Mouse (Mus musculus): ENCODE measurements at regions not wholly inside any gene's neighbourhood (a gene's known extent, or its start where the extent isn't known, plus 50 kb on each side); places are given as distances from the start of the nearest gene placed in this dataset.

- Histone ChIP-seq H3K36me3 (ENCODE audit: control insufficient read depth, insufficient read depth, low read length) (no peaks in the 10 kb centered on the region), H3K27me3 (ENCODE audit: control insufficient read depth, insufficient read depth, low read length) (no peaks in the 10 kb centered on the region), H3K4me1 (replicated peaks; ENCODE audit: control insufficient read depth, insufficient read depth, low read length) (peaks cover 19% of the 10 kb centered on the region), H3K27ac (ENCODE audit: control insufficient read depth, insufficient read depth, low read length) (no peak overlapping the region), H3K4me3 (ENCODE audit: control insufficient read depth, insufficient read depth, low read length) (peak overlapping the region; percentile 2; the same call in 1 of the 2 replicates)
- 19% methylated on average over 18 of the region's 18 CpGs for WGBS
- TF ChIP-seq POLR2A (IDR thresholded peaks at IDR 0.05; ENCODE audit: control insufficient read depth, extremely low read depth, insufficient read depth, low read length, poor library complexity), result no peak
- no peak for TF ChIP-seq CTCF (IDR thresholded peaks at IDR 0.05; ENCODE audit: borderline replicate concordance, control insufficient read depth, extremely low read depth, insufficient read depth, low read length, poor library complexity)
- peak; percentile 51 for DNase-seq
Measured at GRCm38 (mm10) chr17:27325002-27325460, 120.8 kb upstream of the Lemd2 start.

- peaks cover 22% of the 10 kb centered on the region for H3K4me1 ChIP-seq (replicated peaks; ENCODE audit: control insufficient read depth, insufficient read depth, low read length)
- WGBS, result 18% methylated on average over 2 of the region's 2 CpGs
- H3K4me3 ChIP-seq (ENCODE audit: control insufficient read depth, insufficient read depth, low read length), result no peak overlapping the region
- no peak for DNase-seq
- TF ChIP-seq POLR2A (IDR thresholded peaks at IDR 0.05; ENCODE audit: control insufficient read depth, extremely low read depth, insufficient read depth, low read length, poor library complexity) (no peak), CTCF (IDR thresholded peaks at IDR 0.05; ENCODE audit: borderline replicate concordance, control insufficient read depth, extremely low read depth, insufficient read depth, low read length, poor library complexity) (no peak)
- no peaks in the 10 kb centered on the region for H3K27me3 ChIP-seq (ENCODE audit: control insufficient read depth, insufficient read depth, low read length)
- no peaks in the 10 kb centered on the region for H3K36me3 ChIP-seq (ENCODE audit: control insufficient read depth, insufficient read depth, low read length)
- H3K27ac ChIP-seq (ENCODE audit: control insufficient read depth, insufficient read depth, low read length), result no peak overlapping the region
Measured at GRCm38 (mm10) chr17:27323513-27323912, 119.2 kb upstream of the Lemd2 start.

GRCm38 (mm10) chr17:27322891-27323509 lies 118.7 kb upstream of the Lemd2 start:
- Histone ChIP-seq H3K27ac (ENCODE audit: control insufficient read depth, insufficient read depth, low read length) (no peak overlapping the region), H3K27me3 (ENCODE audit: control insufficient read depth, insufficient read depth, low read length) (no peaks in the 10 kb centered on the region), H3K36me3 (ENCODE audit: control insufficient read depth, insufficient read depth, low read length) (no peaks in the 10 kb centered on the region), H3K4me3 (ENCODE audit: control insufficient read depth, insufficient read depth, low read length) (no peak overlapping the region), H3K4me1 (replicated peaks; ENCODE audit: control insufficient read depth, insufficient read depth, low read length) (peaks cover 22% of the 10 kb centered on the region)
- WGBS, result 1% methylated on average over 6 of the region's 6 CpGs
- no peak for TF ChIP-seq CTCF (IDR thresholded peaks at IDR 0.05; ENCODE audit: borderline replicate concordance, control insufficient read depth, extremely low read depth, insufficient read depth, low read length, poor library complexity)
- no peak for TF ChIP-seq POLR2A (IDR thresholded peaks at IDR 0.05; ENCODE audit: control insufficient read depth, extremely low read depth, insufficient read depth, low read length, poor library complexity)
- peak; percentile 33 for DNase-seq

- no peak overlapping the region for H3K4me3 ChIP-seq (ENCODE audit: control insufficient read depth, insufficient read depth, low read length)
Measured at GRCm38 (mm10) chr17:27318969-27319695, 114.9 kb upstream of the Lemd2 start.

GRCm38 (mm10) chr17:27317576-27318277 lies 113.5 kb upstream of the Lemd2 start:
- DNase-seq, result no peak
- Histone ChIP-seq H3K27ac (ENCODE audit: control insufficient read depth, insufficient read depth, low read length) (no peak overlapping the region), H3K4me3 (ENCODE audit: control insufficient read depth, insufficient read depth, low read length) (no peak overlapping the region), H3K4me1 (replicated peaks; ENCODE audit: control insufficient read depth, insufficient read depth, low read length) (peaks cover 6% of the 10 kb centered on the region), H3K27me3 (ENCODE audit: control insufficient read depth, insufficient read depth, low read length) (no peaks in the 10 kb centered on the region), H3K36me3 (ENCODE audit: control insufficient read depth, insufficient read depth, low read length) (no peaks in the 10 kb centered on the region)
- 65% methylated on average over 14 of the region's 14 CpGs for WGBS
- TF ChIP-seq CTCF (IDR thresholded peaks at IDR 0.05; ENCODE audit: borderline replicate concordance, control insufficient read depth, extremely low read depth, insufficient read depth, low read length, poor library complexity), result no peak
- TF ChIP-seq POLR2A (IDR thresholded peaks at IDR 0.05; ENCODE audit: control insufficient read depth, extremely low read depth, insufficient read depth, low read length, poor library complexity), result no peak

More at GRCm38 (mm10) chr17:27318969-27319695, 114.9 kb upstream of the Lemd2 start:
- Histone ChIP-seq H3K4me1 (replicated peaks; ENCODE audit: control insufficient read depth, insufficient read depth, low read length) (peaks cover 11% of the 10 kb centered on the region), H3K27ac (ENCODE audit: control insufficient read depth, insufficient read depth, low read length) (no peak overlapping the region), H3K36me3 (ENCODE audit: control insufficient read depth, insufficient read depth, low read length) (no peaks in the 10 kb centered on the region), H3K27me3 (ENCODE audit: control insufficient read depth, insufficient read depth, low read length) (no peaks in the 10 kb centered on the region)
- DNase-seq, result no peak
- WGBS, result 91% methylated on average over 7 of the region's 7 CpGs
- TF ChIP-seq POLR2A (IDR thresholded peaks at IDR 0.05; ENCODE audit: control insufficient read depth, extremely low read depth, insufficient read depth, low read length, poor library complexity), result no peak

- Histone ChIP-seq H3K36me3 (ENCODE audit: control insufficient read depth, insufficient read depth, low read length) (no peaks in the 10 kb centered on the region), H3K4me1 (replicated peaks; ENCODE audit: control insufficient read depth, insufficient read depth, low read length) (0 out of 2 replicates have a peak, but pooled peaks cover 3% of the 10 kb centered on the region), H3K4me3 (ENCODE audit: control insufficient read depth, insufficient read depth, low read length) (no peak overlapping the region), H3K27ac (ENCODE audit: control insufficient read depth, insufficient read depth, low read length) (no peak overlapping the region), H3K27me3 (ENCODE audit: control insufficient read depth, insufficient read depth, low read length) (no peaks in the 10 kb centered on the region)
- WGBS, result 94% methylated on average over 21 of the region's 21 CpGs
- DNase-seq, result no peak
- TF ChIP-seq CTCF (IDR thresholded peaks at IDR 0.05; ENCODE audit: borderline replicate concordance, control insufficient read depth, extremely low read depth, insufficient read depth, low read length, poor library complexity) (no peak), POLR2A (IDR thresholded peaks at IDR 0.05; ENCODE audit: control insufficient read depth, extremely low read depth, insufficient read depth, low read length, poor library complexity) (no peak)
Measured at GRCm38 (mm10) chr17:27316711-27317575, 112.7 kb upstream of the Lemd2 start.

Data from thymus, adult 2 months (tissue).